Comparison of ENCODE assay signal across 10 mouse cellular contexts in genomic region chr10:95779801-95780385, GRCm38 (mm10).
A peak's percentile ranks its signal among the peaks of the same experiment; 100 is the strongest.
DNase-seq lines count a peak whose midpoint lies in the region; ATAC-seq and TF ChIP-seq lines count a peak whose summit lies in the region.
"Had no signal": no experiment of that assay in that cellular context is flagged by ENCODE, and none has a peak within 500 bp of the region (broad histone marks: within the 10 kb centered on the region; RNA-seq: fewer than 3 reads in every experiment).

No protein-coding gene starts in this region.

- no peak for ATAC-seq in intestine, postnatal 0 days
- no peak for ATAC-seq in intestine, embryonic 15.5 days
- ATAC-seq in kidney, postnatal 0 days (replicated peaks; ENCODE audit: low FRiP score, low read depth), result no peak

- no peaks in the 10 kb centered on the region for H3K36me3 ChIP-seq in intestine, postnatal 0 days (ENCODE audit: control insufficient read depth, insufficient read depth)
- H3K36me3 ChIP-seq in intestine, embryonic 15.5 days, result no peaks in the 10 kb centered on the region
- H3K36me3 ChIP-seq in kidney, postnatal 0 days (ENCODE audit: insufficient read depth, low read length), result no peaks in the 10 kb centered on the region
- H3K36me3 ChIP-seq: neural tube, embryonic 13.5 days had no signal

- peaks cover 14% of the 10 kb centered on the region; the same call in 1 of the 2 replicates for H3K4me1 ChIP-seq in intestine, postnatal 0 days (replicated peaks; ENCODE audit: control insufficient read depth, insufficient read depth, low read length)
- H3K4me1 ChIP-seq in intestine, embryonic 15.5 days (replicated peaks), result no peaks in the 10 kb centered on the region
- peaks cover 2% of the 10 kb centered on the region; the same call in 1 of the 2 replicates for H3K4me1 ChIP-seq in kidney, postnatal 0 days (replicated peaks; ENCODE audit: insufficient read depth, low read length)
- H3K4me1 ChIP-seq: neural tube, embryonic 13.5 days had no signal

- WGBS in intestine, postnatal 0 days, result 71% methylated on average over 13 of the region's 13 CpGs
- WGBS in intestine, embryonic 15.5 days, result 75% methylated on average over 13 of the region's 13 CpGs
- 77% methylated on average over 13 of the region's 13 CpGs for WGBS in kidney, postnatal 0 days

- no peak overlapping the region; the same call in 1 of the 2 replicates for H3K27ac ChIP-seq in intestine, postnatal 0 days (ENCODE audit: low read depth, low read length)
- H3K27ac ChIP-seq in intestine, embryonic 15.5 days, result no peak overlapping the region
- peak overlapping the region; percentile 73; the same call in 1 of the 2 replicates for H3K27ac ChIP-seq in kidney, postnatal 0 days
- H3K27ac ChIP-seq: neural tube, embryonic 13.5 days had no signal

- no peak overlapping the region for H3K9ac ChIP-seq in intestine, postnatal 0 days (ENCODE audit: low read depth, low read length)
- H3K9ac ChIP-seq in intestine, embryonic 15.5 days, result no peak overlapping the region
- H3K9ac ChIP-seq in kidney, postnatal 0 days (ENCODE audit: low read depth, low read length), result no peak overlapping the region
- H3K9ac ChIP-seq: neural tube, embryonic 13.5 days had no signal

- H3K4me3 ChIP-seq in intestine, postnatal 0 days (ENCODE audit: low read depth, low read length), result no peak overlapping the region
- no peak overlapping the region for H3K4me3 ChIP-seq in intestine, embryonic 15.5 days (replicated peaks)
- H3K4me3 ChIP-seq in kidney, postnatal 0 days (replicated peaks; ENCODE audit: low read depth, low read length), result no peak overlapping the region
- H3K4me3 ChIP-seq: erythroblast, embryonic 14.5 days; neural tube, embryonic 13.5 days had no signal

- H3K9me3 ChIP-seq in intestine, postnatal 0 days (ENCODE audit: control insufficient read depth), result no peaks in the 10 kb centered on the region
- H3K9me3 ChIP-seq in intestine, embryonic 15.5 days, result no peaks in the 10 kb centered on the region
- no peaks in the 10 kb centered on the region for H3K9me3 ChIP-seq in kidney, postnatal 0 days (replicated peaks; ENCODE audit: low read length)
- H3K9me3 ChIP-seq: neural tube, embryonic 13.5 days had no signal

- no peaks in the 10 kb centered on the region for H3K27me3 ChIP-seq in intestine, postnatal 0 days (replicated peaks; ENCODE audit: control insufficient read depth, insufficient read depth, low read length)
- H3K27me3 ChIP-seq in intestine, embryonic 15.5 days (replicated peaks), result no peaks in the 10 kb centered on the region
- no peaks in the 10 kb centered on the region for H3K27me3 ChIP-seq in kidney, postnatal 0 days (ENCODE audit: insufficient read depth, low read length)
- H3K27me3 ChIP-seq: neural tube, embryonic 13.5 days had no signal

- 0 out of 2 replicates have a peak overlapping the region, but pooled peaks have one; percentile 4 for H3K4me2 ChIP-seq in intestine, postnatal 0 days (replicated peaks; ENCODE audit: low read depth)
- no peak overlapping the region for H3K4me2 ChIP-seq in intestine, embryonic 15.5 days (replicated peaks)
- H3K4me2 ChIP-seq in kidney, postnatal 0 days (ENCODE audit: low read length), result no peak overlapping the region
- H3K4me2 ChIP-seq: neural tube, embryonic 13.5 days had no signal

- intact Hi-C loops in left cerebral cortex, postnatal 25 days (cut with DNase I), result no loop called here

- TF ChIP-seq CTCF in intestine, postnatal 0 days (IDR thresholded peaks at IDR 0.05; ENCODE audit: low read depth), result peak; percentile 53
- peak; percentile 42; the same call in 1 of the 2 replicates for TF ChIP-seq CTCF in kidney, postnatal 0 days (IDR thresholded peaks at IDR 0.05; ENCODE audit: low read depth)

- DNase-seq in heart, adult 8-10 months (ENCODE audit: low spot score), result peak; percentile 44
- DNase-seq in kidney, postnatal 0 days (ENCODE audit: low spot score), result no peak
- peak; percentile 53 to 61 for DNase-seq in lung, postnatal 4 days
- no peak for DNase-seq in retina, postnatal 1 day
- DNase-seq in left cerebral cortex, postnatal 25 days (ENCODE audit: low spot score in 2 of 2), result no peak
- DNase-seq in layer of hippocampus, postnatal 14 days (ENCODE audit: low spot score in 2 of 2), result no peak

Comparison
In these comparisons a context has a peak if more than half of its experiments do, and no peak if none do; other contexts are left out.
1. DNase-seq: peak in heart, adult 8-10 months (single experiment) and lung, postnatal 4 days (2 of 2); none in kidney, postnatal 0 days (single experiment), retina, postnatal 1 day (single experiment), left cerebral cortex, postnatal 25 days (0 of 2) and layer of hippocampus, postnatal 14 days (0 of 2).